Mouse (Mus musculus) layer of hippocampus, postnatal 14 days (tissue): ENCODE results near the gene 5430402E10Rik. TPM values are rescaled to one million over a fixed set of nuclear protein-coding genes. Genes with fewer than 3 reads are reported as not detected.
"Not testable (repeated sequence)": the region's sequence is repeated elsewhere in the genome, so short reads cannot be mapped to it uniquely, and the experiment has no call there.

Experiments used
- DNase-seq, 2 experiments: peaks; one replicate each; pipeline ENCODE4 v3.0.0; 2021 to 2022; ENCODE audit warnings: low spot score in 2 of 2, mixed read lengths in 1 of 2
- long read RNA-seq, 2 experiments: library from polyadenylated mRNA; stranded (forward); transcript quantifications; one replicate each; pipeline ENCODE4 v2.0.0; 2021
- total RNA-seq, 2 experiments: library from RNA; stranded (reverse); gene quantifications; 2 replicates each; pipeline ENCODE4 v1.2.3; 2021

Gene 5430402E10Rik
- total RNA-seq: not detected
- long read RNA-seq, experiment 1: 0 reads
- long read RNA-seq, experiment 2: 0 reads

DNA sequence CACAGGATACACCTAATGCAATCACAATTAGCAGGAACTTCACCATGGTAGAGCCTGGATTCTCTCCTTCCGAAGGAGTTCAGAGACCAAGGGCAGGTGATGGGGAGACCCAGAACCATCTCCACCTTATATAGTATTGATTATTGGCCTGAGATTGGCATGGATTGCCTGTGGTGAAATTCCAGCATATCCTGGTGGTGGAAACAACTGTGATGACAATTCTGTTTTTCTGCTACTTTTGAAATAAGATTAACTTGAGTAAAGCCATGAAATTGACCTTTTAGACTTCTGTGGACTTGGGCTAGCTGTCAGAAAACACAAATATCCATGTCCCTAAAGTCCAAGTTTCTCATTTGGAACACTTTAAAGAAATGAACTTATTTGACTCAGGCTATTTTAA is at the start of gene 5430402E10Rik:
5430402E10Rik (minus strand) TSS at position 101 of the 400 bp plus-strand sequence.
- DNase-seq: not testable (repeated sequence)

DNA sequence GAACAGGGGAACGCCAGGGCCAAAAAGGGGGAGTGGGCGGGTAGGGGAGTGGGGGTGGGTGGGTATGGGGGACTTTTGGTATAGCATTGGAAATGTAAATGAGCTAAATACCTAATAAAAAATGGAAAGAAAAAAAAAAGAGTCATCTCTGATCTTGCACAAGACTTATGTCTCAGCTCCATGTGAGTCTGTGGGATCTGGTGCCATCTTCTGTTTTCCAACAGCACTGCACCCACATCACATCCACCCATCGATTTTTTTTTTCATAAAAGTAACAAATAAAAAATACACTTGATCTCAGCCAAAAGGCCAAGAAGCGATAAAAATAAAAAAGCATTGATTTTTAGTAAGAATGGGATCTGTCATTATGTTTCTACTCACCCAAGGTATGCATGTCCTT is 44.8 kb downstream of the 5430402E10Rik start:
- not testable (repeated sequence) for DNase-seq

Other genes starting within 250 kb of the 5430402E10Rik start
- 10 to 100 TPM; 13.7 to 14.7 TPM for gene Prkx, start 128.8 kb downstream of the 5430402E10Rik start, total RNA-seq
- not detected for gene Pbsn, start 71.4 kb downstream of the 5430402E10Rik start, total RNA-seq
- not detected for gene Gm14744, start 60.3 kb downstream of the 5430402E10Rik start, total RNA-seq
- gene Obp1a, start 166.3 kb upstream of the 5430402E10Rik start, total RNA-seq: not detected
- gene Gm5938, start 200.4 kb upstream of the 5430402E10Rik start, total RNA-seq: not detected